Comparison of ENCODE assay signal across 8 mouse cellular contexts in genomic region chr4:129741974-129742231, GRCm38 (mm10). TPM values are rescaled to one million over a fixed set of nuclear protein-coding genes. Genes with fewer than 3 reads are reported as not detected.
A peak's percentile ranks its signal among the peaks of the same experiment; 100 is the strongest.
DNase-seq lines count a peak whose midpoint lies in the region; ATAC-seq lines count a peak whose summit lies in the region.

No protein-coding gene starts in this region.

- H3K4me2 ChIP-seq in lung, embryonic 15.5 days: peak overlapping the region; percentile 70
- peak overlapping the region; percentile 83 for H3K4me2 ChIP-seq in limb, embryonic 12.5 days
- H3K4me2 ChIP-seq in neural tube, embryonic 15.5 days: peak overlapping the region; percentile 73

- H3K9ac ChIP-seq in lung, embryonic 15.5 days: peak overlapping the region; percentile 100
- peak overlapping the region; percentile 100 for H3K9ac ChIP-seq in limb, embryonic 12.5 days (replicated peaks)
- peak overlapping the region; percentile 99 for H3K9ac ChIP-seq in neural tube, embryonic 15.5 days (replicated peaks)

- H3K9me3 ChIP-seq in lung, embryonic 15.5 days: no peaks in the 10 kb centered on the region
- H3K9me3 ChIP-seq in forebrain, embryonic 10.5 days: no peaks in the 10 kb centered on the region
- H3K9me3 ChIP-seq in limb, embryonic 12.5 days: no peaks in the 10 kb centered on the region
- no peaks in the 10 kb centered on the region for H3K9me3 ChIP-seq in neural tube, embryonic 15.5 days (replicated peaks)

- no peak for DNase-seq in lung, postnatal 25 days (ENCODE audit: low spot score)
- no peak for DNase-seq in forebrain, embryonic 10.5 days (ENCODE audit: extremely low spot score, low spot score)
- no peak for DNase-seq in thymus, postnatal 14 days
- DNase-seq in gastrocnemius, postnatal 4 days (ENCODE audit: low spot score in 2 of 2): no peak
- no peak for DNase-seq in gastrocnemius, adult 8-10 months (ENCODE audit: low spot score in 2 of 2)

- WGBS in lung, embryonic 15.5 days: 0% methylated on average over 22 of the region's 34 CpGs
- under 1% methylated on average over 34 of the region's 34 CpGs for WGBS in forebrain, embryonic 10.5 days
- 1% methylated on average over 33 of the region's 34 CpGs for WGBS in limb, embryonic 12.5 days
- under 1% methylated on average over 16 of the region's 34 CpGs for WGBS in neural tube, embryonic 15.5 days

- ATAC-seq in lung, embryonic 15.5 days (ENCODE audit: borderline replicate concordance, extremely low read depth, low FRiP score, low TSS enrichment): peak; percentile 41; the same call in 1 of the 2 replicates
- peak; percentile 58 for ATAC-seq in limb, embryonic 12.5 days (ENCODE audit: insufficient number of reproducible peaks, insufficient read depth, low FRiP score, low TSS enrichment, low read depth)
- peak; percentile 57 for ATAC-seq in neural tube, embryonic 15.5 days (ENCODE audit: low FRiP score)

- H3K4me1 ChIP-seq in lung, embryonic 15.5 days: peaks cover 33% of the 10 kb centered on the region
- H3K4me1 ChIP-seq in forebrain, embryonic 10.5 days: peaks cover 41% of the 10 kb centered on the region
- peaks cover 24% of the 10 kb centered on the region for H3K4me1 ChIP-seq in limb, embryonic 12.5 days (replicated peaks)
- peaks cover 37% of the 10 kb centered on the region for H3K4me1 ChIP-seq in neural tube, embryonic 15.5 days

- H3K27me3 ChIP-seq in lung, embryonic 15.5 days: no peaks in the 10 kb centered on the region
- H3K27me3 ChIP-seq in forebrain, embryonic 10.5 days (ENCODE audit: poor library complexity, severe bottlenecking): no peaks in the 10 kb centered on the region
- no peaks in the 10 kb centered on the region for H3K27me3 ChIP-seq in limb, embryonic 12.5 days
- H3K27me3 ChIP-seq in neural tube, embryonic 15.5 days (replicated peaks): no peaks in the 10 kb centered on the region

- H3K27ac ChIP-seq in lung, embryonic 15.5 days: peak overlapping the region; percentile 96
- peak overlapping the region; percentile 99 for H3K27ac ChIP-seq in forebrain, embryonic 10.5 days
- H3K27ac ChIP-seq in limb, embryonic 12.5 days: peak overlapping the region; percentile 99
- H3K27ac ChIP-seq in neural tube, embryonic 15.5 days (replicated peaks): peak overlapping the region; percentile 96

- peak overlapping the region; percentile 93 for H3K4me3 ChIP-seq in lung, embryonic 15.5 days
- H3K4me3 ChIP-seq in forebrain, embryonic 10.5 days: peak overlapping the region; percentile 100
- peak overlapping the region; percentile 100 for H3K4me3 ChIP-seq in limb, embryonic 12.5 days (replicated peaks)
- peak overlapping the region; percentile 93 for H3K4me3 ChIP-seq in neural tube, embryonic 15.5 days (replicated peaks)

- H3K36me3 ChIP-seq in lung, embryonic 15.5 days: no peaks in the 10 kb centered on the region
- H3K36me3 ChIP-seq in forebrain, embryonic 10.5 days (replicated peaks): peaks cover 31% of the 10 kb centered on the region
- peaks cover 14% of the 10 kb centered on the region for H3K36me3 ChIP-seq in limb, embryonic 12.5 days
- H3K36me3 ChIP-seq in neural tube, embryonic 15.5 days: no peaks in the 10 kb centered on the region

RNA-seq across cellular contexts. Expression of gene Khdrbs1, which starts 0.2 kb away (rescaled TPM):
- polyA plus RNA-seq in lung, embryonic 15.5 days (2015; fragmentation: Nextera tagmentation; extraction: Ambion mirVana): 125 and 126 TPM in 2 replicates
- 148 and 151 TPM in 2 replicates for polyA plus RNA-seq in forebrain, embryonic 10.5 days (2016; fragmentation: Nextera tagmentation; extraction: Ambion mirVana)
- 204 TPM in 2 replicates for polyA plus RNA-seq in limb, embryonic 12.5 days (2016; fragmentation: Nextera tagmentation; extraction: Ambion mirVana)
- 105 and 106 TPM in 2 replicates for polyA plus RNA-seq in neural tube, embryonic 15.5 days (2015; fragmentation: Nextera tagmentation; extraction: Ambion mirVana)
- total RNA-seq in gastrocnemius, postnatal 4 days (2021): 10 to 100 TPM; 75.8 to 77.4 TPM
- total RNA-seq in gastrocnemius, adult 8-10 months (2022): 10 to 100 TPM; 20.2 to 24.6 (median 23.2) TPM

RNA-seq across cellular contexts. Expression of gene Tmem39b, which starts 45.3 kb away (rescaled TPM):
- 12.6 and 13.6 TPM in 2 replicates for polyA plus RNA-seq in lung, embryonic 15.5 days (2015; fragmentation: Nextera tagmentation; extraction: Ambion mirVana)
- polyA plus RNA-seq in forebrain, embryonic 10.5 days (2016; fragmentation: Nextera tagmentation; extraction: Ambion mirVana): 15.7 and 20.0 TPM in 2 replicates
- polyA plus RNA-seq in limb, embryonic 12.5 days (2016; fragmentation: Nextera tagmentation; extraction: Ambion mirVana): 15.4 and 16.8 TPM in 2 replicates
- 13.9 and 15.4 TPM in 2 replicates for polyA plus RNA-seq in neural tube, embryonic 15.5 days (2015; fragmentation: Nextera tagmentation; extraction: Ambion mirVana)
- total RNA-seq in gastrocnemius, postnatal 4 days (2021): 1 to 10 TPM; 7.3 to 7.8 TPM
- total RNA-seq in gastrocnemius, adult 8-10 months (2022): 1 to 10 TPM; 1.8 to 4.9 (median 3.3) TPM
